Mouse (Mus musculus): ENCODE results near the gene March6. TPM values are rescaled to one million over a fixed set of nuclear protein-coding genes. Genes with fewer than 3 reads are reported as not detected.

The March6 gene
- polyA plus RNA-seq, 2 experiments, result 27.4 to 30.6 TPM

DNA sequence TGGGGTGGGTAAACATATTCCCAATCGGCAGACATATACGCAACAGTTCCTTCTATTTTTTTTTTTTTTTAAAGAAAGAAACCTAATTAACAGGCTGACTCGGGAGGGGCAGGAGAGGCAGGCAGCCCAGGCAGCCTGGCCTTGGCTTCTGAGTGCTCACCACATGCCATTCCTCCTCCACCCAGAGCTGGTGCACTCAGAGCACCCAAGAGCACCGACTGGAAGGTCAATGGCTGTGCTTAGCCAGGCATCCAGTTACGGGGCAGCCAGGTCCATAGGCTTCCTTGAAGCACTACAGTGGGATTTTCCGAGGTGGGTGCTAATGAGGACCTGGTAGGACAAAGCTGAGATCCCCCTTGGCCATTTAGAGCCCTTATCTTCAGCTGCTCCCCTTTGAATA, 88.9 kb downstream of the March6 start:
- no peaks in the 10 kb centered on the region for H3K4me1 ChIP-seq (ENCODE audit: control insufficient read depth, insufficient read depth, low read length)
- H3K9me3 ChIP-seq (ENCODE audit: control insufficient read depth, low read length), result no peaks in the 10 kb centered on the region
- no peak for DNase-seq (ENCODE audit: low spot score)
- no peak overlapping the region for H3K4me2 ChIP-seq (replicated peaks; ENCODE audit: low read depth, low read length, severe bottlenecking)
- H3K27me3 ChIP-seq (ENCODE audit: control insufficient read depth, insufficient read depth, low read length), result no peaks in the 10 kb centered on the region
- TF ChIP-seq POLR2A (IDR thresholded peaks at IDR 0.05; ENCODE audit: borderline replicate concordance, extremely low read depth, insufficient read depth, insufficient read length), result no peak
- H3K4me3 ChIP-seq (replicated peaks; ENCODE audit: low read length), result no peak overlapping the region
- H3K9ac ChIP-seq (ENCODE audit: low read depth, low read length, severe bottlenecking), result no peak overlapping the region
- H3K27ac ChIP-seq (replicated peaks; ENCODE audit: low read depth, low read length), result no peak overlapping the region
- 73% methylated on average over 6 of the region's 6 CpGs for WGBS
- no peak for ATAC-seq (ENCODE audit: low FRiP score, low read depth)
- H3K36me3 ChIP-seq (ENCODE audit: control insufficient read depth, insufficient read depth, low read length), result no peaks in the 10 kb centered on the region

- no peak for ATAC-seq (ENCODE audit: low FRiP score, low read depth)
- 95% methylated on average over 2 of the region's 2 CpGs for WGBS
Measured at GRCm38 (mm10) chr15:31436811-31437210, 94.0 kb downstream of the March6 start.

DNA sequence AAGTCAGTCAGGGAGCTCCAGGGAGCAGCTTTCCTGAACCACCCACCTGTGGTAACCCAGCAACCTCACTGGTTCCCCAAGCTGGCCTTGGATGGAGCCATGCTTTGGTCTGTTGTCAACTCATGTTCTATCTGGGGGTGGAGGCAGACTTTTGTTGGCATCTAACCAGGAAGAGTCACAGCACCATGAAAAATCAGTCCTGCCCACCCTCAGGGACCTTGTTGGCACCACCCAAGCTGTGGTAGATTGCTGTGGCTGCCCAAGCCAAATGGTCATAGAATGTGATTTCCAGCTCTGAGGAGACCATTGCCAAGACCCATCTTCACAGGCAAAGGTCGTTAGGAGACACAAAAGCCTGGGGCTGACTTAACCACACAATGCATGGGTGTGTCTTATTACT, 94.8 kb downstream of the March6 start:
- no peak for TF ChIP-seq POLR2A (IDR thresholded peaks at IDR 0.05; ENCODE audit: borderline replicate concordance, extremely low read depth, insufficient read depth, insufficient read length)
- Histone ChIP-seq H3K9ac (ENCODE audit: low read depth, low read length, severe bottlenecking) (no peak overlapping the region), H3K4me2 (replicated peaks; ENCODE audit: low read depth, low read length, severe bottlenecking) (no peak overlapping the region), H3K27ac (replicated peaks; ENCODE audit: low read depth, low read length) (no peak overlapping the region), H3K36me3 (ENCODE audit: control insufficient read depth, insufficient read depth, low read length) (no peaks in the 10 kb centered on the region), H3K4me1 (ENCODE audit: control insufficient read depth, insufficient read depth, low read length) (no peaks in the 10 kb centered on the region), H3K27me3 (ENCODE audit: control insufficient read depth, insufficient read depth, low read length) (no peaks in the 10 kb centered on the region), H3K4me3 (replicated peaks; ENCODE audit: low read length) (no peak overlapping the region), H3K9me3 (ENCODE audit: control insufficient read depth, low read length) (no peaks in the 10 kb centered on the region)
- DNase-seq (ENCODE audit: low spot score) (no peak), ATAC-seq (ENCODE audit: low FRiP score, low read depth) (no peak)
- 37% methylated on average over 1 of the region's 1 CpGs for WGBS

More at GRCm38 (mm10) chr15:31436811-31437210, 94.0 kb downstream of the March6 start:
- H3K36me3 ChIP-seq (ENCODE audit: control insufficient read depth, insufficient read depth, low read length), result no peaks in the 10 kb centered on the region
- no peak overlapping the region for H3K4me2 ChIP-seq (replicated peaks; ENCODE audit: low read depth, low read length, severe bottlenecking)
- no peak overlapping the region for H3K27ac ChIP-seq (replicated peaks; ENCODE audit: low read depth, low read length)
- H3K27me3 ChIP-seq (ENCODE audit: control insufficient read depth, insufficient read depth, low read length), result no peaks in the 10 kb centered on the region
- no peak overlapping the region for H3K9ac ChIP-seq (ENCODE audit: low read depth, low read length, severe bottlenecking)
- no peaks in the 10 kb centered on the region for H3K4me1 ChIP-seq (ENCODE audit: control insufficient read depth, insufficient read depth, low read length)
- H3K4me3 ChIP-seq (replicated peaks; ENCODE audit: low read length), result no peak overlapping the region
- no peak for TF ChIP-seq POLR2A (IDR thresholded peaks at IDR 0.05; ENCODE audit: borderline replicate concordance, extremely low read depth, insufficient read depth, insufficient read length)
- no peaks in the 10 kb centered on the region for H3K9me3 ChIP-seq (ENCODE audit: control insufficient read depth, low read length)
- no peak for DNase-seq (ENCODE audit: low spot score)

DNA sequence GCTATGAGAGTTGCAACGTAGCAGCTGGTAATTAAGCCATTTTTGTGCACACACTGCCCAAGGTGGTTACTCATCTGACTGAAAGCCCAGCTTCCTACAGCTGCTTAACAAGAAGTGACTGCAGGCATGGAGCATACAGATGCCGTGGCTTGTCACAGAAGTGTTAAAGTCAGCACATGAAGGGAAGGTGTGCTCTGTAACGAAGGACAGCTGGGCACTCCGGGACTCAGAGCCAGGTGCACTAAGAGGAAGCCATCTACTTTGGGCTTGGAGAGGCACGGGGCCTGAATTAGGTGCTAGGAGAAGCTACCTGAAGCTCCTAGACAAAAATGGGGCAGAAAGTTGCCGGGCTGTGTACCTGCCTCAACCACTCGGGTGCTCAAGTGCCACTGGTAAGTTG, 97.1 kb downstream of the March6 start:
- Histone ChIP-seq H3K4me1 (ENCODE audit: control insufficient read depth, insufficient read depth, low read length) (no peaks in the 10 kb centered on the region), H3K36me3 (ENCODE audit: control insufficient read depth, insufficient read depth, low read length) (no peaks in the 10 kb centered on the region), H3K4me3 (replicated peaks; ENCODE audit: low read length) (no peak overlapping the region), H3K9me3 (ENCODE audit: control insufficient read depth, low read length) (no peaks in the 10 kb centered on the region), H3K27ac (replicated peaks; ENCODE audit: low read depth, low read length) (no peak overlapping the region), H3K4me2 (replicated peaks; ENCODE audit: low read depth, low read length, severe bottlenecking) (no peak overlapping the region), H3K9ac (ENCODE audit: low read depth, low read length, severe bottlenecking) (no peak overlapping the region), H3K27me3 (ENCODE audit: control insufficient read depth, insufficient read depth, low read length) (no peaks in the 10 kb centered on the region)
- no peak for TF ChIP-seq POLR2A (IDR thresholded peaks at IDR 0.05; ENCODE audit: borderline replicate concordance, extremely low read depth, insufficient read depth, insufficient read length)
- 45% methylated on average over 7 of the region's 7 CpGs for WGBS
- no peak for DNase-seq (ENCODE audit: low spot score)
- no peak for ATAC-seq (ENCODE audit: low FRiP score, low read depth)

DNA sequence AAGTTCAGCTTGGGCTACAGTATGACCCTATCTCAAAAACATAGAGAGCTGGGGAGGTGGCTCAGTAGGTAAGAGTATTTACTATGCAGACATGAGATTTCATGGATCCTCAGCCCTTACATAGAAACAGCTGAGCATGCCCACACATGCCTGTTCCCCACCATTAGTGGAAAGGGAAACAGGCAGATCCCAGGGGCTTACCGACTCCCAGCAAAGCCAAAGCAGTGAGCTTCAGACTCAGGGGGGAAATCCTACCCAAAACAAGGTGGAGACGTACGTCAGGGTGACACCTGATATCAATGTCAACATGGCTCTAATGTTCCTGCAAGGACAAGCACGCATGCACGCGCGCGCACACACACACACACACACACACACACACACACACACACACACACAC, 99.0 kb downstream of the March6 start:
- Histone ChIP-seq H3K4me3 (replicated peaks; ENCODE audit: low read length) (no peak overlapping the region), H3K9me3 (ENCODE audit: control insufficient read depth, low read length) (no peaks in the 10 kb centered on the region), H3K27me3 (ENCODE audit: control insufficient read depth, insufficient read depth, low read length) (no peaks in the 10 kb centered on the region), H3K4me2 (replicated peaks; ENCODE audit: low read depth, low read length, severe bottlenecking) (no peak overlapping the region), H3K36me3 (ENCODE audit: control insufficient read depth, insufficient read depth, low read length) (no peaks in the 10 kb centered on the region), H3K9ac (ENCODE audit: low read depth, low read length, severe bottlenecking) (no peak overlapping the region), H3K4me1 (ENCODE audit: control insufficient read depth, insufficient read depth, low read length) (no peaks in the 10 kb centered on the region), H3K27ac (replicated peaks; ENCODE audit: low read depth, low read length) (no peak overlapping the region)
- 87% methylated on average over 8 of the region's 8 CpGs for WGBS
- ATAC-seq (ENCODE audit: low FRiP score, low read depth) (no peak), DNase-seq (ENCODE audit: low spot score) (no peak)
- no peak for TF ChIP-seq POLR2A (IDR thresholded peaks at IDR 0.05; ENCODE audit: borderline replicate concordance, extremely low read depth, insufficient read depth, insufficient read length)

GRCm38 (mm10) chr15:31430014-31430413, 100.8 kb downstream of the March6 start:
- Histone ChIP-seq H3K4me2 (replicated peaks; ENCODE audit: low read depth, low read length, severe bottlenecking) (no peak overlapping the region), H3K27ac (replicated peaks; ENCODE audit: low read depth, low read length) (no peak overlapping the region), H3K4me3 (replicated peaks; ENCODE audit: low read length) (no peak overlapping the region), H3K9ac (ENCODE audit: low read depth, low read length, severe bottlenecking) (no peak overlapping the region), H3K9me3 (ENCODE audit: control insufficient read depth, low read length) (no peaks in the 10 kb centered on the region), H3K36me3 (ENCODE audit: control insufficient read depth, insufficient read depth, low read length) (no peaks in the 10 kb centered on the region), H3K27me3 (ENCODE audit: control insufficient read depth, insufficient read depth, low read length) (no peaks in the 10 kb centered on the region), H3K4me1 (ENCODE audit: control insufficient read depth, insufficient read depth, low read length) (no peaks in the 10 kb centered on the region)
- DNase-seq (ENCODE audit: low spot score) (no peak), ATAC-seq (ENCODE audit: low FRiP score, low read depth) (no peak)
- 66% methylated on average over 2 of the region's 2 CpGs for WGBS
- no peak for TF ChIP-seq POLR2A (IDR thresholded peaks at IDR 0.05; ENCODE audit: borderline replicate concordance, extremely low read depth, insufficient read depth, insufficient read length)

Data from limb, embryonic 14.5 days (tissue).